Mouse (Mus musculus): ENCODE data around the gene March7. TPM values are rescaled to one million over a fixed set of nuclear protein-coding genes. Genes with fewer than 3 reads are reported as not detected.

Gene March7
- polyA plus RNA-seq, 1 experiment from 2014 or later: 64.3 TPM

GRCm38 (mm10) chr2:60285107-60285617 is 75.5 kb downstream of the March7 start:
- Histone ChIP-seq H3K27ac (no peak overlapping the region), H3K4me1 (replicated peaks; ENCODE audit: insufficient read depth, low read length) (peaks cover 5% of the 10 kb centered on the region; the same call in 1 of the 2 replicates), H3K4me2 (ENCODE audit: low read length) (no peak overlapping the region), H3K36me3 (ENCODE audit: insufficient read depth, low read length) (no peaks in the 10 kb centered on the region), H3K27me3 (ENCODE audit: insufficient read depth, low read length) (no peaks in the 10 kb centered on the region), H3K9me3 (replicated peaks; ENCODE audit: low read length) (no peaks in the 10 kb centered on the region), H3K4me3 (replicated peaks; ENCODE audit: low read depth, low read length) (no peak overlapping the region), H3K9ac (ENCODE audit: low read depth, low read length) (no peak overlapping the region)
- DNase-seq (ENCODE audit: low spot score) (no peak), ATAC-seq (replicated peaks; ENCODE audit: low FRiP score, low read depth) (no peak)
- WGBS: 86% methylated on average over 8 of the region's 8 CpGs
- TF ChIP-seq CTCF (IDR thresholded peaks at IDR 0.05; ENCODE audit: low read depth): no peak

- no peak for TF ChIP-seq CTCF (IDR thresholded peaks at IDR 0.05; ENCODE audit: low read depth)
- WGBS: 83% methylated on average over 4 of the region's 4 CpGs
- Histone ChIP-seq H3K4me1 (replicated peaks; ENCODE audit: insufficient read depth, low read length) (peaks cover 2% of the 10 kb centered on the region; the same call in 1 of the 2 replicates), H3K27me3 (ENCODE audit: insufficient read depth, low read length) (no peaks in the 10 kb centered on the region), H3K9me3 (replicated peaks; ENCODE audit: low read length) (no peaks in the 10 kb centered on the region), H3K9ac (ENCODE audit: low read depth, low read length) (no peak overlapping the region), H3K27ac (no peak overlapping the region), H3K36me3 (ENCODE audit: insufficient read depth, low read length) (no peaks in the 10 kb centered on the region), H3K4me2 (ENCODE audit: low read length) (no peak overlapping the region), H3K4me3 (replicated peaks; ENCODE audit: low read depth, low read length) (no peak overlapping the region)
- DNase-seq (ENCODE audit: low spot score): no peak
- ATAC-seq (replicated peaks; ENCODE audit: low FRiP score, low read depth): no peak
Measured at GRCm38 (mm10) chr2:60288606-60289005, 78.9 kb downstream of the March7 start.

- TF ChIP-seq CTCF (IDR thresholded peaks at IDR 0.05; ENCODE audit: low read depth): no peak
- Histone ChIP-seq H3K9ac (ENCODE audit: low read depth, low read length) (no peak overlapping the region), H3K4me2 (ENCODE audit: low read length) (no peak overlapping the region), H3K36me3 (ENCODE audit: insufficient read depth, low read length) (no peaks in the 10 kb centered on the region), H3K27ac (no peak overlapping the region), H3K27me3 (ENCODE audit: insufficient read depth, low read length) (no peaks in the 10 kb centered on the region), H3K4me1 (replicated peaks; ENCODE audit: insufficient read depth, low read length) (no peaks in the 10 kb centered on the region), H3K9me3 (replicated peaks; ENCODE audit: low read length) (no peaks in the 10 kb centered on the region), H3K4me3 (replicated peaks; ENCODE audit: low read depth, low read length) (no peak overlapping the region)
- 54% methylated on average over 1 of the region's 1 CpGs for WGBS
- no peak for DNase-seq (ENCODE audit: low spot score)
- no peak for ATAC-seq (replicated peaks; ENCODE audit: low FRiP score, low read depth)
Measured at GRCm38 (mm10) chr2:60289451-60289850, 79.8 kb downstream of the March7 start.

DNA sequence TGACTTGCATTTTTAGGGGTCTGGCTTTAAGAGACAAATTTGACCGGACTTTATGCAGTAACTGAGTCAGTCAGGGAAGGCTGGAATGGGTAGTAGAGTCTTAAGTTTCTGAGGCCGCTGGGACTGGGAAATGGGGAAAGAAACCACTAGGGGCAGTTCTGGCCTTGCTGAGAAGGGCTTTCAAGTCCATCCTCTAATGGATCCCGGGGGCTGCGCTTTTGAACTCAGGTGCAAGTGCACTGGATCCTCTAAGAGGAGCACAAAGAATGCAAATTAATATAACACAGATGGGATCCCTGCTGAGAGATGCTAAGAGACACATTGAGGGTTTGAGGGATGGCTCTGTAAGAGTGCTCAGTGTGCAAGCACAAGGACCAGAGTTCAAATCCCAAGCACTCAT is 81.7 kb downstream of the March7 start:
- TF ChIP-seq CTCF (IDR thresholded peaks at IDR 0.05; ENCODE audit: low read depth): no peak
- no peaks in the 10 kb centered on the region for H3K27me3 ChIP-seq (ENCODE audit: insufficient read depth, low read length)
- ATAC-seq (replicated peaks; ENCODE audit: low FRiP score, low read depth) (no peak), DNase-seq (ENCODE audit: low spot score) (no peak)
- H3K9ac ChIP-seq (ENCODE audit: low read depth, low read length): no peak overlapping the region
- no peaks in the 10 kb centered on the region for H3K9me3 ChIP-seq (replicated peaks; ENCODE audit: low read length)
- no peak overlapping the region for H3K4me2 ChIP-seq (ENCODE audit: low read length)
- WGBS: 83% methylated on average over 4 of the region's 4 CpGs
- H3K36me3 ChIP-seq (ENCODE audit: insufficient read depth, low read length): no peaks in the 10 kb centered on the region
- no peak overlapping the region for H3K4me3 ChIP-seq (replicated peaks; ENCODE audit: low read depth, low read length)
- no peak overlapping the region for H3K27ac ChIP-seq
- H3K4me1 ChIP-seq (replicated peaks; ENCODE audit: insufficient read depth, low read length): no peaks in the 10 kb centered on the region

- Histone ChIP-seq H3K27ac (no peak overlapping the region), H3K4me3 (replicated peaks; ENCODE audit: low read depth, low read length) (no peak overlapping the region), H3K4me1 (replicated peaks; ENCODE audit: insufficient read depth, low read length) (no peaks in the 10 kb centered on the region), H3K27me3 (ENCODE audit: insufficient read depth, low read length) (no peaks in the 10 kb centered on the region), H3K4me2 (ENCODE audit: low read length) (no peak overlapping the region), H3K36me3 (ENCODE audit: insufficient read depth, low read length) (no peaks in the 10 kb centered on the region), H3K9me3 (replicated peaks; ENCODE audit: low read length) (no peaks in the 10 kb centered on the region), H3K9ac (ENCODE audit: low read depth, low read length) (no peak overlapping the region)
- ATAC-seq (replicated peaks; ENCODE audit: low FRiP score, low read depth) (no peak), DNase-seq (ENCODE audit: low spot score) (no peak)
- WGBS: 74% methylated on average over 3 of the region's 3 CpGs
- TF ChIP-seq CTCF (IDR thresholded peaks at IDR 0.05; ENCODE audit: low read depth): no peak
Measured at GRCm38 (mm10) chr2:60298266-60298665, 88.6 kb downstream of the March7 start.

DNA sequence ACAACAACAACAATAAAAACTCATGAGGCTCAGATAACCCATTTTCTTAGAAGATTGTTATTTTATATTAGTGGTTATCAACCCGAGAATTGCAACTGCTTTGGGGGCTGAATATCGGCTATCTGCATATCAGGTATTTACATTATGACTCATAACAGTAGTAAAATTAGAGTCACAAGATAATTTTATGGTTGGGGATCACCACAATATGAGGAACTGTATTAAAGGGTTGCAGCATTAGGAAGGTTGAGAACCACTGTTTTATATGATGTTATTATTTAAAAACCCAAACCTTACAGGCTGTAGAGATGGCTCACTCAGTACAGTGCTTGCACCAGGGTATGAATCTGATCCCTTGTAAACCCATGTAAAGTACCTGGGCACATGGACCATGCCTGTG is 89.6 kb downstream of the March7 start:
- Histone ChIP-seq H3K4me3 (replicated peaks; ENCODE audit: low read depth, low read length) (no peak overlapping the region), H3K9me3 (replicated peaks; ENCODE audit: low read length) (no peaks in the 10 kb centered on the region), H3K4me2 (ENCODE audit: low read length) (no peak overlapping the region), H3K27me3 (ENCODE audit: insufficient read depth, low read length) (no peaks in the 10 kb centered on the region), H3K27ac (no peak overlapping the region), H3K9ac (ENCODE audit: low read depth, low read length) (no peak overlapping the region), H3K36me3 (ENCODE audit: insufficient read depth, low read length) (no peaks in the 10 kb centered on the region), H3K4me1 (replicated peaks; ENCODE audit: insufficient read depth, low read length) (no peaks in the 10 kb centered on the region)
- ATAC-seq (replicated peaks; ENCODE audit: low FRiP score, low read depth) (no peak), DNase-seq (ENCODE audit: low spot score) (no peak)
- TF ChIP-seq CTCF (IDR thresholded peaks at IDR 0.05; ENCODE audit: low read depth): no peak
- WGBS: 94% methylated on average over 2 of the region's 2 CpGs

Other genes starting within 250 kb of the March7 start
- gene Baz2b, start within 50 bp of the March7 start, polyA plus RNA-seq (2015; fragmentation: Nextera tagmentation; extraction: Ambion mirVana): 51.7 and 53.9 TPM in 2 replicates
- 58.6 and 66.8 TPM in 2 replicates for gene Cd302, start 74.6 kb downstream of the March7 start, polyA plus RNA-seq (2015; fragmentation: Nextera tagmentation; extraction: Ambion mirVana)
- 1.4 and 1.6 TPM in 2 replicates for gene Ly75, start 173.4 kb downstream of the March7 start, polyA plus RNA-seq (2015; fragmentation: Nextera tagmentation; extraction: Ambion mirVana)

Measured in kidney, postnatal 0 days (tissue).